Mouse (Mus musculus): Measurements from ENCODE around the gene Serpinb3a.
"Not testable (repeated sequence)": the region's sequence is repeated elsewhere in the genome, so short reads cannot be mapped to it uniquely, and the experiment has no call there.

Serpinb3a gene

DNA sequence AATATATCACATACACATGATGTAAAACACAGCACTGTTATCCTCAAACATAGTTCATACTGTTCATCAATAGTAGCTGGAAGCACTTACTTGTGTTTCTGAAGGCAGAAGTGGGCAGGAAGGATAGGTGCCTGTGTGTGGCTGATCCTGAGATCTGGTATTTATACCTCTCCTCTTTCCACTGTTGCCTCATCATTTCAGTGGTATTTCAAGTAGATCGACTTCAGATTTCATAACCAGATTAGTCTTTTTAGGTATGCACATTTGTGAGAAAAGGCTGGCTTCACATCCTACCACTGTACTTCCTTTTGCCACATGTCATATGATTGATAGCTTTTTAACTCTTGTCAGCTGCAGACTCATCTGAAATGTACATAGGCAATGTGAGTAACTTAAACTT is at the start of gene Serpinb3a:
Serpinb3a (minus strand) TSS at position 101 of the 400 bp plus-strand sequence.
- DNase-seq (ENCODE audit: low spot score): no peak

GRCm38 (mm10) chr1:107098417-107098816 is 46.3 kb upstream of the Serpinb3a start:
- no peak for DNase-seq (ENCODE audit: low spot score)

DNA sequence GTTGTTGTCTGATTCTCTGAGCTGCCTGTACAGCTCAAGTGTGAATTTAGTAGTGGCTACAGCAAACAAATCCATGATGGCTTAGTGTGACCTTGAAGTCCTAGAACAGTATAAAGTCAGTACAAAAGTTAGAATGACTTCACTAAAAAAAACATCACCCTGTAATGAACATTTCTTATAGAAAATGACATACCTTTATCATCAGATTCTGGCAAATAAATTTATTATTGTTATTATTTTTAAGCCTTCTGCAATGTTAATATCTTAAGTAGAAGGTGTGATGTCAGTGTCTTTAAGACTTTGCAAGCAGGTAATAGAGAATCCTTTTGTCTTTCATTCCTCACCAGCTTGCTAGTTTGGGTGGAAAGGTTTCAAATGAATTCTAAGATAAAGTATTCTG is 31.3 kb upstream of the Serpinb3a start, which contains the start of gene Serpinb3d:
Serpinb3d (minus strand) TSS at position 101 of the 400 bp plus-strand sequence.
- no peak for DNase-seq (ENCODE audit: low spot score)

- DNase-seq (ENCODE audit: low spot score): not testable (repeated sequence)
Measured at GRCm38 (mm10) chr1:107034236-107034635, 17.9 kb downstream of the Serpinb3a start.

- DNase-seq (ENCODE audit: low spot score): no peak
Measured at GRCm38 (mm10) chr1:107025886-107026285, 26.2 kb downstream of the Serpinb3a start.

GRCm38 (mm10) chr1:107015210-107015609 is 36.9 kb downstream of the Serpinb3a start:
- DNase-seq (ENCODE audit: low spot score): no peak

GRCm38 (mm10) chr1:107014530-107014929 is 37.6 kb downstream of the Serpinb3a start:
- no peak for DNase-seq (ENCODE audit: low spot score)

DNA sequence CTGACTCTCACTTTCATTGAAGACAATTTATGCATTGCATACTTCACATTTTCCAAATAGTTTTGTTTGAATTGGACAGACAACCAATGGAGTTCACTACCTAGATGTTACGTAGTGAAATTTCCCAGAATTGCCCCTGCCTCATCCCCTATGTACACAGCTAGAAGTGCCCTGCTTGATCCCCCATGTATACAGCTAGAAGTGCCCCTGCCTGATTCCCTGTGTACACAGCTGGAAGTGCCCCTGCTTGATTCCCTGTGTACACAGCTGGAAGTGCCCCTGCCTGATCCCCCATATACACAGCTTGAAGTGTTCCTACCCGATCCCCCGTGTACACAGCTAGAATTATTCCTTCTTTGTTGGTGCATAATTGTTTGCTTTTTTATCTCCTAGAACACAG is 45.8 kb downstream of the Serpinb3a start:
- no peak for DNase-seq (ENCODE audit: low spot score)

- DNase-seq (ENCODE audit: low spot score): no peak
Measured at GRCm38 (mm10) chr1:107001754-107002153, 50.3 kb downstream of the Serpinb3a start.

DNA sequence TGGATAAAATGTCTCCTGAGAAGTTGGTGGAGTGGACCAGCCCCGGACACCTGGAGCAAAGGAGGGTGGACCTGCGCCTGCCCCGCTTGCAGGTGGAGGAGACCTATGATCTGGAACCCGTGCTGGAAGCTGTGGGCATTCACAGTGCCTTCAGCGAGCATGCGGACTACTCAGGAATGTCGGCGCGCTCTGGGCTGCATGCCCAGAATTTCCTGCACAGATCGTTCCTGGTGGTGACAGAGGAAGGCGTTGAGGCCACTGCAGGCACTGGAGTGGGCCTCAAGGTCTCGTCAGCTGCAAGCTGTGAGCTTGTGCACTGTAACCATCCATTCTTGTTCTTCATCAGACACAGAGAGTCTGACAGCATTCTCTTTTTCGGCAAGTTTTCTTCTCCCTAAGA is 51.7 kb downstream of the Serpinb3a start:
- no peak for DNase-seq (ENCODE audit: low spot score)

All from ovary, postnatal 14 days (tissue).